Mouse (Mus musculus) liver, embryonic 12.5 days (tissue): ENCODE data around the gene Srsf12. TPM values are rescaled to one million over a fixed set of nuclear protein-coding genes. Genes with fewer than 3 reads are reported as not detected.

Experiments used
- ATAC-seq: fragments of 200-750 bp; cut with Nextera tagmentation; 2 replicates; pipeline ENCODE4 v1.8.0; 2017; ENCODE audit warnings: moderate number of reproducible peaks, mild to moderate bottlenecking, moderate library complexity
- H3K27ac ChIP-seq: fragments of 300-500 bp; sonication (generic); 2 replicates; pipeline ENCODE4 v1.5.1; 2016; ENCODE audit warnings: mild to moderate bottlenecking
- H3K27me3 ChIP-seq: fragments of 300-500 bp; sonication (generic); replicated peaks from 2 replicates; pipeline ENCODE4 v1.6.1; 2016; ENCODE audit warnings: mild to moderate bottlenecking, moderate library complexity
- H3K36me3 ChIP-seq: fragments of 300-500 bp; sonication (generic); 2 replicates; pipeline ENCODE4 v1.6.1; 2016; ENCODE audit warnings: mild to moderate bottlenecking, moderate library complexity
- H3K4me1 ChIP-seq: fragments of 300-500 bp; sonication (generic); 2 replicates; pipeline ENCODE4 v1.6.1; 2016
- H3K4me2 ChIP-seq: fragments of 300-500 bp; sonication (generic); 2 replicates; pipeline ENCODE4 v1.6.1; 2016; ENCODE audit warnings: mild to moderate bottlenecking, moderate library complexity
- H3K4me3 ChIP-seq: fragments of 300-500 bp; sonication (generic); 2 replicates; pipeline ENCODE4 v1.5.1; 2016; ENCODE audit warnings: mild to moderate bottlenecking, moderate library complexity
- H3K9ac ChIP-seq: fragments of 300-500 bp; sonication (generic); 2 replicates; pipeline ENCODE4 v1.6.1; 2016; ENCODE audit warnings: mild to moderate bottlenecking, moderate library complexity
- H3K9me3 ChIP-seq: fragments of 300-500 bp; sonication (generic); replicated peaks from 2 replicates; pipeline ENCODE4 v1.6.1; 2016; ENCODE audit warnings: mild to moderate bottlenecking, moderate library complexity
- WGBS: fragments of 180-500 bp; shearing (Covaris S2); methylation state at CpG from one replicate; pipeline ENCODE4 v1.1.7; 2016; ENCODE audit not compliant: insufficient replicate concordance; 5-methylcytosine and 5-hydroxymethylcytosine counted together
- polyA plus RNA-seq: library from polyadenylated mRNA; unstranded; fragments of >200 nt; fragmentation: Nextera tagmentation; extraction: Ambion mirVana; gene quantifications from 2 replicates; pipeline ENCODE4 v1.2.1, GENCODE M21; 2016

Gene Srsf12
- polyA plus RNA-seq = 0.37 and 0.72 TPM in 2 replicates

DNA sequence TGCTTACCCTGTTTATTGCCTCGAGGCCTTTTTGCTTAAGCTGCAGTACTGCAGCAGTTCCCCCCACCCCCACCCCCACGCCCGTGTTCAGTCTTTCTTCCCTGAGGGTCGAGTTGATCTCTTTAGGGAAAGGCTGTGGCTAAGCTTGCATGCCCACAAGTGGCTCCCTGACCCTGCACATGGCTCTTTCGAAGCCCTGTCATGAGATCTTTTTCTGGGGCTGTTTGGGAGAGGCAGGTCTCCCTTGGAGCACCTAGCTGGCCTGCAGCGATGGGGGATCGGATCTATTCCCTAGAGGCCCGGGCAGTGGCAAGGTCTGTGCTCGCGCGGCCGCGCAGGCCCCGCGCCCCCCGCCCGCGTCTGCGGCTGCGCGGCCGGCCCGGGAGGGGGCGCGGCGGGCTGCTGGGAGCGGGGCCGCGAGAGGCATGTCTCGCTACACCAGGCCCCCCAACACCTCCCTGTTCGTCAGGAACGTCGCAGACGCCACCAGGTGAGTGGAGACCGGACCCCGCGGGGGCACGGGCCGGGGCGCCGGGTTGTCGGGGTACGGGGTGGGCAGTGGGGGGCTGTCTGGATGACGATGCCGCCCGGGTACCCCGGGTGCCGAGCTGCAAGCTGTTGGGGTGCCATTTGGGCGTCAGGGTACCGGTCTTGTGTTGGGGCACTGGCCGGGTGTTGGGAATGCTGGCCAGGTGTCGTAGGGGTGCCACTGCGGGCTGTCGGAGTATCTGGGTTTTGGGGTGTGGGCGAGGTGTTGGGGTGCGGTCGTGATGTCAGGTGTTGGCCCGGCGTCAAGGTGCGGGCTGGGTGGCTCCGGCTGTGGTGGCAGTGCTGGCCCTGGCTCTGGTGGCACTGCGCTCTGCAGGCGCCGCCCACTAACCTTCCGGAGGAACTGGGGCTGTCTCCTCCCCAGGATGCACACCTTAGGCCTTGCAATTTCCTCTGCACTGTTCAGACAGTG lies at the start of gene Srsf12:
Gene Srsf12, plus strand, starts transcription at position 111 of the 961 bp plus-strand sequence.
- Histone ChIP-seq H3K4me1 (peaks cover 17% of the 10 kb centered on the region), H3K27me3 (peaks cover 25% of the 10 kb centered on the region), H3K36me3 (no peaks in the 10 kb centered on the region), H3K4me2 (peak within 1 kb of the TSS; percentile 84), H3K9ac (peak within 1 kb of the TSS; percentile 52), H3K9me3 (no peaks in the 10 kb centered on the region), H3K27ac (no peak within 1 kb of the TSS), H3K4me3 (peak within 1 kb of the TSS; percentile 51)
- WGBS = 4% methylated on average over 65 of the region's 65 CpGs
- ATAC-seq = peak; percentile 51

DNA sequence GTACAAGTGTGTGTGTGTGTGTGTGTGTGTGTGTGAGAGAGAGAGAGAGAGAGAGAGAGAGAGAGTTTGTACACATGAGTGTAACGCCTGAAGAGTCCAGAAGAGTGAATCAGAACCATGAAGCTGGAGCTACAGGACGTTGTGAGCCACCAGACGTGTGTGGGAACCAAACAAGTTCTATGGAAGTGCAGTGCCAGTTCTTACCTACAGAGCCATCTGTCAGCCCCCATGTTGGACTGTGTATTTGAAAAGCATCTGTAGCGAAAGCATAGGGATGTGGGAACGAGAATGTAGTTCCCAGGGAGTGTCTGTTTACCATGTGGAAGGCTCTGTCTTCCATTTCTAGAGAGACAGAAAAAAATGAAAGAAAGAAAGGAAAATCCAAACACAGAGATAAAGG lies 25.3 kb upstream of the Srsf12 start:
- no peak for ATAC-seq
- H3K4me3 ChIP-seq = no peak overlapping the region
- WGBS = 64% methylated on average over 5 of the region's 5 CpGs
- no peak overlapping the region for H3K9ac ChIP-seq
- no peaks in the 10 kb centered on the region for H3K4me1 ChIP-seq
- H3K9me3 ChIP-seq = no peaks in the 10 kb centered on the region
- no peak overlapping the region for H3K4me2 ChIP-seq
- no peak overlapping the region for H3K27ac ChIP-seq
- peaks cover 22% of the 10 kb centered on the region for H3K27me3 ChIP-seq
- no peaks in the 10 kb centered on the region for H3K36me3 ChIP-seq

DNA sequence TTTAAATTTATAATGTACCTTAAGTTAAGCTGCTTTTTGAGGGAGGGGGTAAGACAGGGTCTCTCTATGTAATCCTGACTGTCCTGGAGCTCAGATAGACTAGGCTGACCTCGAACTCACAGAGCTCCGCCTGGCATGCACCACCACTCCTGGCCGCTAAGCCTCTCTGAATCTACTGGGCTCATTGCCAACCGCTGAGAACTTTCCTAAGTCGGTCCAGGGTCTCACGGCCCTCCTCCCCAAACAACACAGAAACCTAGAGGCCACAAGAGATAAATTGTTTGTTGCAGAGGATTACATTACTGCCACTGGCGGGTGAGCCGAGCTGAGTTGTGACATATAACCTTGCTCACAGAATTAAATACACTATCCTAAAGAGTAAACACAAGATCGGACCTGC lies 20.6 kb upstream of the Srsf12 start:
- Histone ChIP-seq H3K4me3 (no peak overlapping the region), H3K9me3 (no peaks in the 10 kb centered on the region), H3K4me2 (no peak overlapping the region), H3K36me3 (no peaks in the 10 kb centered on the region), H3K4me1 (0 out of 2 replicates have a peak, but pooled peaks cover 10% of the 10 kb centered on the region), H3K27me3 (peaks cover 44% of the 10 kb centered on the region), H3K27ac (no peak overlapping the region), H3K9ac (no peak overlapping the region)
- 32% methylated on average over 9 of the region's 9 CpGs for WGBS
- no peak for ATAC-seq

DNA sequence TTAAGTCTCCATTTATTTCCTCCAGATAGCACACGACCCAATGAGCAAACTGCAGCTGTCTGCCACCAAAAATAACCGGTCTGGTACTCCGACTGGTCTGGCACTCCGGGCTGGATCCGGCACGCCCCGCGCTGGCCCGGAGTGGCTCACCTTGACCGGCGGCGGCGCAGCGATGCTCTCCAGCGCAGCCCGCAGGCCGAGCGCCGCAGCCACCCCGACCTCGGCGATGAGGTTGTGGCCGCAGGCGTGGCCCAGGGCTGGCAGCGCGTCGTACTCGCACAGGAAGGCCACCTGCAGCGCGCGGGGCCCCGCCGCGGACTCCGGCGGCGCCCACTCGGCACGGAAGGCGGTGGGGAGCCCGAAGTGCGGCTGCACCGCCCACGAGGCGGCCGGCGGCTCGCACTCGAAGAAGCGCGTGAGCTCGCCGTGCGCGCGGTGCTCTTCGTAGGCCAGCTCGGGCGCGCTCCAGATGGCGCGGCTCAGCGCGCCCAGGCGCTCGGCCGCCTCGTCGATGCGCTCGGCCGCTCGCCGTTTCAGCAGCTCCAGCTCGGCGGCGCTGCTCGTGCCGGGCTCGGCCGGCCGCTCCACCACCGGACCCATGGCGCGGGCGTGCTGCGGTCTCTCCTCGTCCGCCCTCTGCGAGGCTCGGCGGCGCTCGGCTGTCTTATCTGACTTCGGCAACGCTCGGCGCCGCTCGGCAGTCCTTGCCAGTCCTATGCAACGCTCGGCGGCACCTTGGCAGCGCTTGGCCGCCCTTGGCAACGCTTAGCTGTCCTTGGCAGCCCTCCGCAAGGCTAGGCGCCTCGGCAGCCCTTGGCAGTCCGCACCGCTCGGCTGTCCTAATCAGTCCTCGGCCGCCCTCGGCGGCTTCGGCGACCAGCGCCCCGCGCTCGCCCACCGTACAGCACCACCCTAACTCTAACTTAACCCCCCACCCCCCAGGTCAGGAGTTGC lies 19.7 kb upstream of the Srsf12 start:
- H3K36me3 ChIP-seq = no peaks in the 10 kb centered on the region
- no peaks in the 10 kb centered on the region for H3K9me3 ChIP-seq
- H3K4me2 ChIP-seq = peak overlapping the region; percentile 84
- peak; percentile 75 for ATAC-seq
- peak overlapping the region; percentile 32 for H3K9ac ChIP-seq
- H3K27ac ChIP-seq = peak overlapping the region; percentile 40; the same call in 1 of the 2 replicates
- H3K4me3 ChIP-seq = peak overlapping the region; percentile 58
- 2% methylated on average over 98 of the region's 123 CpGs for WGBS
- H3K4me1 ChIP-seq = 0 out of 2 replicates have a peak, but pooled peaks cover 10% of the 10 kb centered on the region
- peaks cover 44% of the 10 kb centered on the region for H3K27me3 ChIP-seq

DNA sequence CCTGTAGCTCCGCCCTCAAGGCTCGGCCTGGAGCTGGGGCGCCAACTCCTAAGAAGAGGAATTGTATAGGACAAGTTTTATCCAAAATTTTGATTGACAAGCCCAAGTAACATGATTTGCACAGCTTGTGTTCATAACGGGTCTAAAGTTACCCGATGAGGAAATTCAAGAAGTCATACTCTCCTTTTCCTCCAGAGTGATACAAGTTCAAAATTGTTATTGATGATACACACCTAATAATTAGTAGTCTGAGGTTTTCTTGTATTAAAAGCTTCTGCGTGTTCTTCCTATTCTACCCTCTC lies 19.1 kb upstream of the Srsf12 start, which contains the start of gene Pm20d2:
Gene Pm20d2, minus strand, starts transcription at position 3 of the 302 bp plus-strand sequence.
- 11% methylated on average over 6 of the region's 6 CpGs for WGBS
- Histone ChIP-seq H3K4me2 (peak within 1 kb of the TSS; percentile 84), H3K9ac (peak within 1 kb of the TSS; percentile 32), H3K27me3 (peaks cover 44% of the 10 kb centered on the region), H3K27ac (peak within 1 kb of the TSS; percentile 40; the same call in 1 of the 2 replicates), H3K9me3 (no peaks in the 10 kb centered on the region), H3K4me1 (0 out of 2 replicates have a peak, but pooled peaks cover 10% of the 10 kb centered on the region), H3K4me3 (peak within 1 kb of the TSS; percentile 58), H3K36me3 (no peaks in the 10 kb centered on the region)
- no peak for ATAC-seq

DNA sequence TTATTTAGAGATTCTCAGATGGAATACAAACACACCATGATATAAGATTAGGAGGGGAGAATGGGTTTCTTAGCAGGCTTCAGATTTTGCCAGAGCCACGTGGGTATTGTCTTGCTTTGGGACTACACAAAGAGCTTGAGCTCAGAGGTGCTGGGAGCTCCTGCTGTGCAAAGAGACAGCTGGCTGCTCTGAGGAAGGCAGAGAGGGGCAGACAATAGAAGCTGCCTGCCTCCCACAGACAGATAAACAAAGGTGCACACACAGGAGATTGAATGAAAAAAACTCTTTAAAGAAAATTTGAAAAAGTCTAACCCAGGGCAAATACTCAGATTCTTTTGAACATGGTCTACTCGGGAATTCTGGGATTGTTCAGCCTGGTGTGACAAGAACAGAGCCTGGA lies 10.7 kb upstream of the Srsf12 start:
- Histone ChIP-seq H3K36me3 (no peaks in the 10 kb centered on the region), H3K9ac (no peak overlapping the region), H3K4me1 (no peaks in the 10 kb centered on the region), H3K27ac (no peak overlapping the region), H3K9me3 (no peaks in the 10 kb centered on the region), H3K27me3 (peaks cover 16% of the 10 kb centered on the region), H3K4me3 (no peak overlapping the region), H3K4me2 (no peak overlapping the region)
- ATAC-seq = no peak
- 13% methylated on average over 2 of the region's 2 CpGs for WGBS

DNA sequence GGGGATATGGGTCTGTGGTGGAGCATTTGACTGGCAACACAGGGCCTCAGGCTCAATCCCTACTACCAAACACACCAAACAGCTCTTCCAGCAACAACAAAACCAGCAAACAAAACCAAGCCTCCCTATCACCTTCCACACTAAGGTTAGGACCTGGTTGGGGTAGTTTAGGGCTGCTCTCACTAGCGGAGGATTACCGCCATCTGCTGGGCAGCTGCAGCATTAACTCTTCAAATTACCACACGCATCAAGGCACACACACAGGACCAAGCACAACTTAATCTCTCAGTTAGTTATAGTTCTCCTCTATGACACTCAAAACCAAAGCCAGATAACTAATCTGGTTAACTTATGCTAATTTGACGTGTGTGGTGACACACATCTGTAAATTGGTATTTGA lies 4.1 kb upstream of the Srsf12 start:
- WGBS = 3% methylated on average over 4 of the region's 4 CpGs
- peaks cover 17% of the 10 kb centered on the region for H3K4me1 ChIP-seq
- no peak overlapping the region for H3K9ac ChIP-seq
- no peak overlapping the region for H3K27ac ChIP-seq
- H3K4me3 ChIP-seq = no peak overlapping the region
- H3K36me3 ChIP-seq = no peaks in the 10 kb centered on the region
- peaks cover 20% of the 10 kb centered on the region for H3K27me3 ChIP-seq
- no peaks in the 10 kb centered on the region for H3K9me3 ChIP-seq
- H3K4me2 ChIP-seq = no peak overlapping the region
- ATAC-seq = no peak

DNA sequence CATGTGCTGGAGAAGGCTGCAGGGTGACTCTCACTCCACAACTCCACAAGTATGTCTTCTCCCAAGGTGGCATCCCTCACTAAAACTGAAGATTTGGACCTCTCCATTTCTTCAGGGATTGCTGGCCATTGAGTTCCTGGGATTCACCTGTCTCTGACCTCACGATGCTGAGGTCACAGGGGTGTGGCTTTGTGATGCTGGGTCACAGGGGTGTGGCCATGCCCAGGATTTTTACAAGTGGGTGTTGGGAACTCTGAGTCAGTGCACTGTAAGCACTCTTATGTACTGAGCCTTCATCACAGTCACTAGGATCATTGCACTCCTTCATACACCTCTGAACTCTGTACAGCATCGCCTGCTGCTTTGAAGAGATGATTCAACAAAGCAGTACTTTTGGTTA lies 1.2 kb upstream of the Srsf12 start:
- Histone ChIP-seq H3K4me2 (no peak overlapping the region), H3K27me3 (peaks cover 25% of the 10 kb centered on the region), H3K36me3 (no peaks in the 10 kb centered on the region), H3K4me1 (peaks cover 17% of the 10 kb centered on the region), H3K27ac (no peak overlapping the region), H3K4me3 (no peak overlapping the region), H3K9me3 (no peaks in the 10 kb centered on the region), H3K9ac (no peak overlapping the region)
- no peak for ATAC-seq
- WGBS = 61% methylated on average over 2 of the region's 2 CpGs

DNA sequence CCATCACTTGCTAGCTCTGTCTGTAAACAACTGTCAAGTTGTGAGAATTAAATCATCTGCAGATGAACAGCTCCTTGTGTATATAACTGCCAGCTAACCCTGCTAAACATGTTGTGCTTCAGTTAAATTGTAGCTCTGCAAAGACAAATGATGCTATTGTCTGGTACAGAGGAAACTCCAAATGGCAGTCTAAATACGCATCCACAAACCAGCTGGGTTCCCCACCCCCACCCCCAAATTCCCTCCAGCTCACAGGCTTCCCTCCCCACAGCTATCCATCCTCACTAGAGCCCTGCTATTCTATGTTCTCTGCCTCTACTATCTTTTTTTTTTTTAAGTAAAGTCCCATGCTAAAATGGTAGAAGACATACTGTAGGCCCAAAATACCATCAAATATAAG lies 13.1 kb downstream of the Srsf12 start:
- Histone ChIP-seq H3K36me3 (no peaks in the 10 kb centered on the region), H3K4me2 (no peak overlapping the region), H3K4me1 (no peaks in the 10 kb centered on the region), H3K9me3 (no peaks in the 10 kb centered on the region), H3K9ac (no peak overlapping the region), H3K27ac (no peak overlapping the region), H3K4me3 (no peak overlapping the region), H3K27me3 (no peaks in the 10 kb centered on the region)
- WGBS = 65% methylated on average over 1 of the region's 1 CpGs
- no peak for ATAC-seq

DNA sequence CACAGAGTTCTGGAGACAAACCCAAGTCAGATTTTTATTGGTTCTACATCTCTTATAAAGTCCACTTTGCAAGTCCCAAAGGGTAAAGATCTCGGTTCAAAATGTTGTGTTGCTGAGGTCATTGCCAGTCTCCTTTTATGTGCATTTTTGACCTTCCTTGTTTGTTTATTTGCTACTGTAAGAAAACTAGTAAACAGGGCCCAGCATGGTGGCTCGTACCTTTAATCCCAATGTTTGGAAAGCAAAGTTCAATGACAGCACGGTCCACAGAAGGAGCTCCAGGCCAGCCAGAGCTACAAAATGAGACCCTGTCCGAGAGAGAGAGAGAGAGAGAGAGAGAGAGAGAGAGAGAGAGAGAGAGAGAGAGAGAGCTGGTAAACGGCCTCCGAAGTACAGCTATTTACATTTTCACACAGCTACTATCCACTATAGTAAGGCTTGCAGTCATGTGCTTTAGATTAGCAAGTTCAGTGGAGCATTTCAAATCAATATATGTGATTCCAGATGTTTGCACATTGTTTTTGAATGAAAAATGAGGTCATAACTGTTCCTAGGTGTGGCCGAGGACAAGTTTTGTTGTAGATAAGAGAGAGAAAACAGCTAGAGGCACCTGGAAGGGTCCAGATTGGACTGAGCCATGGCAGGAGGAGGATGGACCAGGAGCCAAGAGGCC lies 15.3 kb downstream of the Srsf12 start:
- 59% methylated on average over 7 of the region's 7 CpGs for WGBS
- no peak overlapping the region for H3K9ac ChIP-seq
- no peaks in the 10 kb centered on the region for H3K9me3 ChIP-seq
- H3K4me2 ChIP-seq = no peak overlapping the region
- H3K27me3 ChIP-seq = no peaks in the 10 kb centered on the region
- no peak overlapping the region for H3K4me3 ChIP-seq
- ATAC-seq = no peak
- no peaks in the 10 kb centered on the region for H3K4me1 ChIP-seq
- no peaks in the 10 kb centered on the region for H3K36me3 ChIP-seq
- no peak overlapping the region for H3K27ac ChIP-seq

DNA sequence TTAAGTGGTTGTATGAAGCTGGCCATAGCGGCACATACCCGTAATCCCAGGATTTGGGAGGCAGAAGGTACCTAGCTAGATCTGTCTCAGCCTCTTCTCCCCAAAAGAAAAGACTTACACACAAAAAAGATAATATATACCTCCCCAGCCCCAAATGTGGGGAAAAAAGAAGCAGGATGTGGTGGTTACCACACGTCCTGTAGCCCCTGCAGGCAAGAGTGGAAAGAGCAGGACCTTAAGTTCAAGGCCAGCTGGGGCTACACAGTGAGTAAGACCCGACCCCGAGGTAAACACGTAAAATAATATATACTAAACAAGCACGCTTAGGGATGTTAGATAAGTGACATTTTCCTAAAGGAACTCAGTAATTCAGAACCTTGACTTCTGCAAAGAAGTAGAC lies 18.4 kb downstream of the Srsf12 start:
- Histone ChIP-seq H3K27me3 (no peaks in the 10 kb centered on the region), H3K4me2 (no peak overlapping the region), H3K9me3 (no peaks in the 10 kb centered on the region), H3K4me1 (no peaks in the 10 kb centered on the region), H3K9ac (no peak overlapping the region), H3K4me3 (no peak overlapping the region), H3K27ac (no peak overlapping the region), H3K36me3 (no peaks in the 10 kb centered on the region)
- 65% methylated on average over 7 of the region's 7 CpGs for WGBS
- ATAC-seq = no peak
